Mouse (Mus musculus) WW6 (cell line): Measurements from ENCODE around the gene Spag8.

ENCODE experiments used
- DNase-seq: peaks from one replicate; pipeline ENCODE4 v3.0.0-alpha.2; 2013; ENCODE audit warnings: low read depth, low spot score

The Spag8 gene

DNA sequence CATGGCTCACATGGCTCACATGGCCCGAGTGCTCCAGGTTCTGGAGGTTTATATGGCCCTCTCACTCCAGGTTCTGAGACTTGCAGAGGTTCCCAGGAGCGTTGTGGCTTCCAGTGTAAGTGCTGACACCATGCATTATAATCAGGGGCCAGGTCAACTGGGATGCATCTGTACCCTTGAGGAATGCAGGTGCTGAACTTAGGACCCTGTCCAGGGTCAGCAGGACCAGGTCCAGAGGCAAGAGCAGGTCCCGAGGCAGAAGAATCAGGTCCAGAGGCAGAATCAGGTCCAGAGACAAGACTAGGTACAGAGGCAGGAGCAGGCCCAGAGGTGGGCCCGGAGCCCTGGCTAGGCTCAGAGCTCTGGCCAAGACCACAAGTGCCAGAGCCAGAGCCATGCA, 668 bp downstream of the Spag8 start:
- no peak for DNase-seq

DNA sequence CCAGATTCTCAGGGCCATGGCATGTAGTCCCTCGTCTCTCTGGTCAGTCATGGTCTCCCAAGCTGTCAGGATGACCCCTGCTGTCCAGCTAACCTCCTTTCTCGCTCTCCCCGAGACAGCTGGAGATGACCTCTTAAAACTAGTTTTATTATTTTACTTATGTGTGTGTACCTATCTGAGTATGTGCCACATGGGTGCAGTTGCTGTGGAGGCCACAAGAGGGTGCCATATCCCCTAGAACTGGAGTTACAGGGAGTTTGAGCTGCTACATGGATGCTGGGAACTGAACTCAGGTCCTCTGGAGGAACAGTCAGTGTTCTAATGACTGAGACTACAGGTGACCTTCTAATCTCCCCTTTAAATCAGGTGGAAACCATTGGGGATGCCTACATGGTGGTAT, 3.6 kb downstream of the Spag8 start:
- no peak for DNase-seq

GRCm38 (mm10) chr4:43640491-43640890, 12.9 kb downstream of the Spag8 start:
- no peak for DNase-seq

DNA sequence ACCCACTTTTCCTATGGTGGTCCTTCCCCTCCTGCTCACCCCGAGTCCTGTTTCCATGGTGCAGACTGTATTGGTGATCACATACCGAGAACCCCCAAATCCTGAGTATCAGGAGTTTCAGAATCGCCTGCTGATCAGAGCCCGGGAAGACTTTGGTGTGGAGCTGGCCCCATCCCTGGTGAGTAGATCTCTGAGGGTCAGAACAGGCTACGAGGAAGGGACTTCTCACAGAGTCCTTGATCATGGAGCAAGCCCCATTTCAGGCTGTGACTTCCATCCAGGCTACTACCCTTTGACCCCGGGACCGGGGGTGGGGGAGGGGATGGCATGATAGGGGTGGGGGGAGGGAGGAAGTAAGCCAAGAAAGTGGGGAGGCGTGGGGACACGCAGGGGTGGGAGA, 13.3 kb downstream of the Spag8 start:
- DNase-seq: no peak

GRCm38 (mm10) chr4:43636751-43637150, 16.6 kb downstream of the Spag8 start:
- no peak for DNase-seq

DNA sequence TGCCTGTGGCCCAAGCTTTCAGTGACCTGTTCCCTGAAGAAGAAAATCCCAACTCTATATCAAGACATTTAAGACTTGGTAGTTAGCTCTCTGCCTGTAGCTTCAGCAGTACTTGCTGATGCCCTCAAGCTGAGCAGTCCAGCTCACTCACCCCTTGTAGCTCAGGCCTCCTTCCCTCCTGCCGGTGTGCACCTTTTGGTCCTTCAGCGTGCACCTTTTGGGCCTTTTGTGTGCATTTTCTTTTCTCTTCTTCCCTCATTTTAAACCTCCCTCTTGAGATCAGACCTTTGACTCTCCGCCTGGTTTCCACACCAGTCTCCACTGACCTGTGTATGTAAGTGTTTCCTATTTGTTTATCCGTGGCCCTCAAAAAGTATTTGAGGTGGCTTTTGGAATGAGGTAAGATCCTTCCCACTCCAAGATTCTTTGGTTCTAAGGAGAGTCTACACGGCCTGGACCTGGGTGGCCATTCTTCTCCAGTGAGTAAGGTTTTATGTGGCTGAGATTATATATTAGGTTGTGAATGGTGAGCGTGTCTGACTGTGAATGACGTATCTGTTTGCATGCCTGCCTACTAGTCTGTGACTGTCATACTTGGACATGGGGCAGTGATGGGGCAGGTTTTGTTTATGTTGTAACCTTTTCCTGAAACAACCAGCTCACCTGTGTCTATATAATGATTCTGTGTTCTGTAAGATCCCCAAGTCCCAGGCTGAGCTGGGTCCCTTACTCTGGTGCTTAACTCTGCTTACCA, 18.6 kb downstream of the Spag8 start:
- no peak for DNase-seq

DNA sequence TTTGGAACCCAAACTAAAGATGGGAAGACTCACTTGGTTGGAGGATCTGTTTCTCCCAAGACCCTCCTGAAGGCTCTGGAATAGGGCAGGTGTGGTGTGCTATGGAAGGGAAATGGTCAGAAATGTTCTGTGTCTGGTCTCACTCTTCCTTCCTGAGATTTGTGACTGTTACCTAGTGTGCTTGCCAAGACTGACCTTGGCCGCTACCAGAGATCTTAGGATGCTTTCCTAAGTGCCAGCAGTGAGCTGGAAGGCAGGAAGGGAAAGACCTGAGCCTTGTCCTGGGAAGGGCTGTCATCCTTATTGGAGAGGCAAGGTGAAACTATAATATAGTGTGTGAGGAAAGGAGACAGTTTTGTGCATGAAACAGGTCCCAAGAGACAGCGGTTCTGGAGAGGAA, 19.7 kb downstream of the Spag8 start:
- no peak for DNase-seq

DNA sequence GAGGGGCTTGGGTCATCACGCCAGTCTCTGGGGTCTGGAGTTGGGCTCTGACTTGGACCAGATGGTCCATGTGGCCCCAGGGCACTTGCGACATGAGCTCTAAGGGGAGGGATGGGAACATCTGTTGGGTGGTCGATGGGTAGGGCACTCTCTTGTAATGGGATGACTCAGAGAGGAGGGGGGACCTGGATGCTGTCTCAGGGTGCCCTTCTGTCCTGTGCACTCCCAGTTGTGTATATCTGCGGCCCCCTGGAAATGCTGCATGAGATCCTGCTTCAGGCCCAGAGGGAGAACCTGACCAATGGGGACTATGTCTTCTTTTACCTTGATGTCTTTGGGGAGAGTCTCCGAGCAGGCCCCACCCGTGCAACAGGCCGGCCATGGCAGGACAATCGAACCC, 20.1 kb downstream of the Spag8 start:
- DNase-seq: no peak

DNA sequence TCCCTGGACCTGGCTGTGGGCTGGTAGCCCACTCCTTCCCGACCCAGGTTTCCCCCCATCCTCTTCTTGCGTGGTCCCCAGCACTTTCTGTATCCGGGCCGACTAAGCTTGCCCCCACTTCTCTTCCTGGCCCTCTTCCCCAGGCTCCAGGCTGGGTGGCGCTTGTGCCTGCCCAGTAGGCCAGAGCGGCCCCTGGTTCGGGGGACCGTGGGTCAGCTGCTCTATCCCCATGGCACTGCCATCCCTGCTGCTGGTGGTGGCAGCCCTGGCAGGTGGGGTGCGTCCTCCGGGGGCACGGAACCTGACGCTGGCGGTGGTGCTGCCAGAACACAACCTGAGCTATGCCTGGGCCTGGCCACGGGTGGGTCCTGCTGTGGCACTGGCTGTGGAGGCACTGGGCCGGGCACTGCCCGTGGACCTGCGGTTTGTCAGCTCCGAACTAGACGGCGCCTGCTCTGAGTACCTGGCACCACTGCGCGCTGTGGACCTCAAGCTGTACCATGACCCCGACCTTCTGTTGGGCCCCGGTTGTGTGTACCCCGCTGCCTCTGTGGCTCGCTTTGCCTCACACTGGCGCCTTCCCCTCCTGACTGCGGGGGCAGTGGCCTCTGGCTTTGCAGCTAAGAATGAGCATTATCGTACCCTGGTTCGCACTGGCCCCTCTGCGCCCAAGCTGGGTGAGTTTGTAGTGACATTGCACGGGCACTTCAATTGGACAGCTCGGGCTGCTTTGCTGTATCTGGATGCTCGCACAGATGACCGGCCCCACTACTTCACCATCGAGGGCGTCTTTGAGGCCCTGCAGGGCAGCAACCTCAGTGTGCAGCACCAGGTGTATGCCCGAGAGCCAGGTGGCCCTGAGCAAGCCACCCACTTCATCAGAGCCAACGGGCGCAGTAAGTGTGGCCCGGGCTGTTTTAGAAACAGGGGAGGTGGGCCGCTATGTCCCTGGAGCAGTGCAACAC, 21.2 kb downstream of the Spag8 start:
- DNase-seq: no peak

- DNase-seq: no peak
Measured at GRCm38 (mm10) chr4:43631046-43631955, 22.1 kb downstream of the Spag8 start, which contains the start of gene Npr2. Gene Npr2, plus strand, starts transcription at chr4:43631935.

GRCm38 (mm10) chr4:43630671-43631045, 22.7 kb downstream of the Spag8 start:
- no peak for DNase-seq

DNA sequence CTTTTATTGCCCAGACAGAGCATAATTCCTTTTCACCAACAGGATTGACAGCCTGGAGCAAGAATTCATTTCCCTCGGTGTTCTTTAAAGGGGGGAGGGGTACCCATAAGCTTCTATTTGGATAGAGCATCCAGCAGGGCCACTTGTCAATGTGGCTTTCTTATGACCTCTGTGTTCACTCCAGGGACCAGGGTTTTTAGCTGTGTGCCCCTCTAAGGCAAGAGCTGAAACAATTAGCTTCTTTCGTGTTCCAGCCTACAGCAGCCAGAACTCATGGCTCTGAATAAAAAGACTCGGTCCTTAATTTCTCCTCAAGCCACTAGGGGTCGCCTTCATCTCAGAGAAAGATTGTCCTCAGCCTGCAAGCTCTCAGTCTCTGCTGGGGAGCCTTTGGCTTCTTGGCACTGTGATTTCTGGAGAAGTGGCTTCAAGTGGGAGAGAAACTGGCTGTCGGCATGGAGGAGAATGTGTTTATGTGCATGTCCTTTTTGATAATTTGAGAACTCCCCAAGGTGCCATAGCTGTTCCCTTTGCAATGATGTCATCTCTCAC, 23.3 kb downstream of the Spag8 start:
- DNase-seq: peak; percentile 52

GRCm38 (mm10) chr4:43629106-43629817, 24.1 kb downstream of the Spag8 start:
- DNase-seq: no peak

- no peak for DNase-seq
Measured at GRCm38 (mm10) chr4:43620146-43620778, 33.1 kb downstream of the Spag8 start.

DNA sequence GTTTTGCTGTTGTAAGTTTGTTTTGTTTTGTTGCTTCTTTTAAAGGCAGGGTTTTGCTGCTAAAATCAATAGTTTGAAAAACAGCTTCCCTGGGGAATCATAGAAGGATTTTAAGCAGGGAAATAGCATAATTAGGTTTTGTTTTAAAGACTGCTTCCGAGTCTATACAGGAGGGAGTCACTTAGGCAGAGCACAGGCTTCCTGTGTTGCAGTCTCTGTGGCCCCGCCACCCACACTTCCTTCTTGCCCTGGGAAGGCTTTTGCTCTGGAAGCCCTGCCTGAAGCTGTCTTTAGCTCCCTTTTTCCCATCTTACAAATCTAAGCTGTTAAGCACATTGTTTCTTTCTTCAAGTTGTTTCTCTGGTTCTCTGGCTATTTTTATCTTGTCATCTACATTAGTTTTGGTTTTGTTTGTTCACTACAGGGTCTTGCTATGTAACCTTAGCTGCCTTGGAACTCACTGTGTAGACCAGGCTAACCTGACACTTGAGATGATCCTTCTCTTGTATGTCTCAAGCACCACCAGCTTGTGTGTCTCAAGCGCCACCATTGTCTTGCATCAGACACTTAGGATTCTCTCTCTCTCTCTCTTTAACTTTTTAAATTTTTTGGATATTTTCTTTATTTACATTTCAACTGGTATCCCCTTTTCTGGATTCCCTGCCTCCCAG, 40.2 kb downstream of the Spag8 start:
- DNase-seq: no peak

- no peak for DNase-seq
Measured at GRCm38 (mm10) chr4:43612534-43612933, 40.9 kb downstream of the Spag8 start.

DNA sequence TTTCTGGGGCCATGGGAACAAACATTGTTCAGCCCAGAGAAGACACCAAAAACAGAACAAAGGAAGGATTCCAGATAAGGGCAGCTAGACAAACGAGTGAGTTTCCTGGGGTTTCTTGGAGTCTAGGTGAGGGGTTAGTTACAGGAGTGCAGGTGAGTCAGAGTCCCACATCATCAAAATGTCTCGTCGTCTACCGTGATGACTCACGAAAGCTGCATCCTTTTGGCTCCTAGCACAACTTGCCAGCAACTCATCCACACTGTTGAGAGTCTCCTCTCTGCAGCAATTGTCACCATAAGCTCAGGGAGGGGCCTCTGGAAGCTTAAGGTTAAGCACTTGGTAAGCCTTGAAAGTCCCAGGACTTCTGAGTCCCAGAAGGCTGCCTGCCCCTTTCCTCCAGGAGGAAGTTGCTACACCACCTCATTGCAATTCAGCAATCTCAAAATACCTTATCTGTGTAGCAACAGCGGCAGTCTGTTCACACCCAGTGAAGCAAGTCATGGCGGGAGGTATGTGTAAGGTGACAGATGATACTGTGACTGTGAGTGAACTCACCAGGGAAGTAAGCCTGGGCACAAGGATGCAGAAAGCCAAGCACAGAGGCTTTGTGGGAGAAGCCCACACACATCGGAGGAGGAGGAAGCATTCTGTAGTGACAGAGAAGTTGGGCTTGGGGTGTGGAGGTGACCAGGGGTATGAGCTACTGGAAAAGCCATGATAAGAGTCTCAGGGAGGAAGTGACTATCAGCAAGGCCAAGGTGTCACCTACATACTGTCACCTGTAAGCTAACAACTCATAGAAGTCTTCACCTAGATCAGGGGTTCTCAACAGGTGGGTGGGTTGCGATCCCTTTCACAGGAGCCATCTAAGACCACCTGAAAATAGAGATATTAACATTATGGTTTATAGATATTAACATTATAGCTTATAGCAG, 48.4 kb downstream of the Spag8 start:
- DNase-seq: no peak

GRCm38 (mm10) chr4:43604099-43604498, 49.3 kb downstream of the Spag8 start:
- no peak for DNase-seq
